Mouse (Mus musculus): ENCODE results near the gene Mrpl38.

Gene Mrpl38

GRCm38 (mm10) chr11:116111067-116111466 lies 27.6 kb downstream of the Mrpl38 start:
- DNase-seq (ENCODE audit: low spot score): no peak

DNA sequence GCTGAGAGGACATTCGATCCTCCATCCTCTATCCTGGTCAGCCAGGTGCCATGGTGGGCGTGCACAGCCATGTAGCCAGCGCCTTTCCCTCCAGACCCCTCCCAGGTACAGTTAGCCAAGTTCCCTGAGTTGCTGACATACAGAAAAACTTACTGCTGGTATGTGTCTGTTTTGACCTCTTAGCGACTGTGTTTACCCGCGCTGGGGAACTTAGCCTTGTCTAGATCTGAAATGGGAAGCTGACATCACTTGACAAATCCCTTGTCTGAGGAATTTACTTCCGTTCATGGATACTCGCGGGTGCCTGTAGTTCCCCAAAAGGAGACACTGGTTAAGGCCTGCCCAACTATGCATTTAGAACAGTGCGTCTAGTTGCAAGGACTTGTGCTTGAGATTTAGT lies 28.1 kb downstream of the Mrpl38 start:
- no peak for DNase-seq (ENCODE audit: low spot score)

DNA sequence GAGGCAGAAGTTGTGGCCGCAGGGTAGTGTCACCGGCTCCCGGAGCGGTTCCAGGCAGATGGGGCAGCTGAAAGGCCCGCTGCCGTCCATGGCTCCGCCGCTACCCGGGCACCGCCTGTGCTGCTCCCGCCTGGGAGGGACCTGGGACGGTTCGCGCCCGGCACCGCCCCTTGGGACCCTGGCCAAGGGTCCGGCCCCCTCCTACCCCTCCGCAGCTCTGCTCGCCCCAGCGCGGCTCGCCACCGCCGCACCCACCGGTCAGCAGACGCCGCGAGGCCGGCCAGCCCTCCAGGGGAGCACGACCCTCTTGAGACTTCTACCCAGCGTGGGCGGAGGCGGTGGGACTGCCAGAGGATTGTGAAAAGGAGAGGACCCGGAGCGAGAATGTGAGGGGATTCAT lies 28.5 kb downstream of the Mrpl38 start:
- no peak for DNase-seq (ENCODE audit: low spot score)

GRCm38 (mm10) chr11:116109441-116110081 lies 29.1 kb downstream of the Mrpl38 start:
- DNase-seq (ENCODE audit: low spot score): peak; percentile 37

- no peak for DNase-seq (ENCODE audit: low spot score)
Measured at GRCm38 (mm10) chr11:116108464-116109137, 30.1 kb downstream of the Mrpl38 start.

DNA sequence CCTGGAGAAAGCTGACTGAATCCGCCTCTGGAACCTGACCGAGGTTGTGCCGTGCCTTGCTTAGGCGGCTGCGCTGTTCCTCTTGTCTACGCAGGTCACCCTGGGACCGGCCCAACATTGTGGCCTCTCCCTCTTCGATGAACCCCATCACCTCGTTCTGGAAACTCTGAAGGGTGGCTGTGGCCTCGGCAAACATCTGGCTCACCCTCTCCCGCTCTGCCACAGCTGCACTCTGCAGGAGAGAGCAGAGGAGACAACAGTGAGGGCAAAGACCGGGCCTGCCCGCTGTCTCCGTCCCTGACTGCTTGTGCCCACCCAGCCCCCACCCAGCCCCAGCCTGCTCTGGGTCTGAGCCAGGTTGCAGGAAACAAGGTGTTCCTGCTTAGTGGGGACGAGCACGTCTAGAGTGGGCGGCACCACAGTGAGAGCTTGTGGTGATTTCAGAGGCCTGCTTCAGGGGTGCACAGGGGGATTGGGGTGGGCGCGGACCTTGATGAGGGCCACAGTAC lies 30.8 kb downstream of the Mrpl38 start:
- DNase-seq (ENCODE audit: low spot score): no peak

- DNase-seq (ENCODE audit: low spot score): peak; percentile 57
Measured at GRCm38 (mm10) chr11:116106963-116107776, 31.5 kb downstream of the Mrpl38 start.

DNA sequence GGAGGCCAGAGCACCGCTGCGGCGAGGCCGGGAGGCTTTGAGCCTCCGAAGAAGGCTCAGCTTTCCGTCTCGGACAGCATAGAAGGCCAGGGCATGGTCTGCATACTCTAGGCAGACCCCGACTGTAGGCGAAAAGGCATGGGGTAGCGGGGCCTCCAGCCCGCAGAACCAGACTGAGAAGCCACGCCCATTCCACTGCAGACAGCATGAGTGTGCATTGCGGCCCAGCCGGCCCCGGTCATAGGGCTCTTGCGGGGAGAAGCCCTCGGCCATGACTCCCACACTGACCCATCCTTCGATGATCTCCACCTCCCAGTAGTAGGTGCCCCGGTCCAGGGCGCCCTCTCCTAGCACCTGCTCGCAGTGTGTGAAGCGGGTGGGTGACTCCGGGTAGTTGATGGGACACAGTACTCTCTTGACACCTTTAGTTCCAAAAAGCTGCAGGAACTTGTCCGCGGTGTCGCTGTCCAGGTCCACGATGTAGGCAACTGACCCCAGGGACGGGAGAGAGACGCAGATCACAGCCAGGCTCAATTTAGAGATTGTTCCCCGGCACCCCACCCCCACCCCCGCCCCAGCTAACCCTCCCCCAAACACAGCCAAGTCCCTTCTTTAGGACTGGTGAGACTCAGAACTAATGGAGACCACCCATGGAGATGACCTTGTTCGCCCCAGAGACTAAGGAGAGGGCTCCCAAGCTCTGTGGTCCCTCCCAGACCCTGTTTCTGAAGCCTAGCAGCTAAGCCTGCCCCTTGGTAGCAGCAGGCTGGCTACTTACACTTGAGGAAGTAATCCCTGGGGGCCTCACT lies 32.3 kb downstream of the Mrpl38 start:
- peak; percentile 57 for DNase-seq (ENCODE audit: low spot score)

- no peak for DNase-seq (ENCODE audit: low spot score)
Measured at GRCm38 (mm10) chr11:116105065-116105464, 33.6 kb downstream of the Mrpl38 start.

GRCm38 (mm10) chr11:116104006-116104646 lies 34.5 kb downstream of the Mrpl38 start:
- peak; percentile 49 for DNase-seq (ENCODE audit: low spot score)

DNA sequence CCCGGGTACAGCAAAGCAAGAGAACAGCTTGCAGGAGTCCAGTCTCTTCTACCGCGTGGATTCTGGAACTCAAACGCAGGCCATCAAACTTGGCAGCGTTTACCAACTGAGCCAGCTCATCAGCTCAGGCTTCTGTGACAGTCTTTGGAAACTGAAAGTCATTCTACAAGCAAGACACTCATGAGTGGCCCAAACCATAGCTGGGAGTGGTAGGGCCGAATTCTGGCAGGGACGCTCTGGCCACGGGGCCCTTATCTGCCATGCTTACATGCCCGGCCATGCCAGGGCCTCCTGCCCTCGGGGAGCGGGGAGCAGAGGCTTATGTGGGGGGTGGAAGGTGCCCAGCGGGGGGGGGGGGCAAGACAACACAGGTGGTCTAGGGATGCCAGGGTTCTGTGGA lies 35.1 kb downstream of the Mrpl38 start:
- DNase-seq (ENCODE audit: low spot score): no peak

GRCm38 (mm10) chr11:116102472-116102871 lies 36.2 kb downstream of the Mrpl38 start:
- DNase-seq (ENCODE audit: low spot score): no peak

DNA sequence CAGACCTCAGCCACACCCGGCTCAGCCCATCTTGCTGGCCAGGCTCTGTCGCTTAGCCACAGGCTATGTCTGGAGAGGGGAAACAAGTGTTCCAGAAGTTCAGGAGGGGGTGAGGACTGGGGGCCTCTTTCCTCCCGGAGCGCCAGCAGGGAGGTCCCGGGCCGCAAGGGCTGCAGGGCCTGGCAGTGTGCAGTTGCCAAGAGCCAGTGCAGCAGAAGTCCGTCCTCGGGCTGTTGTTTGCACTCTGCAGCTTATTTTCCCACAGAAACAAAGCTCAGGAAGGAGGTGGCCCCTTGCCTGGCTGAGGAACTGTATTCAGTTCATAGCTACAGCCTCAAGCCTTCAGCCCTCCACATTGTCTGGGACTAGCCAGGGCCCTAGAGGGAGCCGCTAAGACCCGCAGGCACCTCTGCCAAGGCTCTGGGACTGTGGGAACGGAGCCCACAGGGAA lies 36.7 kb downstream of the Mrpl38 start:
- peak; percentile 28 for DNase-seq (ENCODE audit: low spot score)

DNA sequence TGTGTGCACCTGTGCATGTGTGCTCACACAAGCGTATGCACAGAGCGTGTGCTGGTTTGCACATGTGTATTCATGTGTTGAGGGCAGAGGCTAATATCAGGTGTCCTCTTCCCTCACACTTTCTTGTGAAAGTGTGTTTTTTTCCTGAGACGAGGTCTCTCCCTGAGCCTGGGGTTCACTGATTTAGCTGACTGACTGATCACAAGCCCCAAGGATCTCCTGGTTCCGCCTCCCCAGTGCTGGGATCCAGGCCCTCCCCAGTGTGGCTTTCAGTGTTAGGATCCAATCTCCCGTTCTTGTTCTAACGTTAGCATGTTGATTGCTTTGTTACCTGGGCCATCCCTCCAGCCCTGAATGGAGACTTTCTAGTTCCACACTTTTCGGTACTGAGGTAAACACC lies 37.8 kb downstream of the Mrpl38 start:
- no peak for DNase-seq (ENCODE audit: low spot score)

GRCm38 (mm10) chr11:116100385-116100784 lies 38.3 kb downstream of the Mrpl38 start:
- no peak for DNase-seq (ENCODE audit: low spot score)

GRCm38 (mm10) chr11:116099462-116099861 lies 39.2 kb downstream of the Mrpl38 start:
- no peak for DNase-seq (ENCODE audit: low spot score)

- DNase-seq (ENCODE audit: low spot score): no peak
Measured at GRCm38 (mm10) chr11:116098711-116099460, 39.8 kb downstream of the Mrpl38 start.

DNA sequence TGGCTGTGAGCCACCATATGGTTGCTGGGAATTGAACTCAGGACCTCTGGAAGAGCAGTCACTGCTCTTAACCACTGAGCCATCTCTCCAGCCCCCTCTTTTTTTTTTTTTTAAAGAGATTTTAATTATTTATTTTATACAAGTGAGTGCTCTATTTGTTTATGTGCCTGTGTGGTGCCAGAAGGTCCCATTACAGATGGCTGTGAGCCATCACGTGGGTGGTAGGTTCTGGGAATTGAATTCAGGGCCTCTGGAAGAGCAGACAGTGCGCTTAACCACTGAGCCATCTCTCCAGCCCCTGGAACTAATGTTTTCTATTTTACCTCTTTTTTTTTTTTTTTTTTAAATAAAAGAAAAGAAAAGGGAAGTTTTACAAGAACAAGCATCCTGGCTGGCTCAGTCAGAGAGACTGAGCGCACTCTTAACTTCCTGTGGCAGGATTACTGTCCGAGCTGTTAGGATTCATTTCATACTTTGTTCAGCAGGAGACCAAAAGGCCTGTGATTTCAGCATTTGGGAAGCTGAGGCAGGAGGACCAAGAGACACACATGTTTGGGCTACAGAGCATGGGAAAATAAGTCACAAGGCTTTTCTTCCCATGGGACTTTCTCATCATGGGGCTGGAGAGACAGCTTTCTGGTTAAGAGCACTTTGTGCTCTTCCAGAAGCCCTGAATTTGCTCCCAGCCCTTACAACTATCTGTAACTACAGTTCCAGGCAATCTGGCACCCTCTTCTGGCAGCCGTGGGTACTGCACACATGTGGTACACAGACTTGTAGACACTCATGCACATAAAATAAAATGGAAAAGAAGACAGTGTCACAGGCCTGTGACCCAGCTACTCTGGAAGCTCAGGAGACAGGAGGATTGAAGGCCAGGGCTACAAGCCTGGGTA lies 42.2 kb downstream of the Mrpl38 start:
- DNase-seq (ENCODE audit: low spot score): peak; percentile 61

GRCm38 (mm10) chr11:116095573-116095972 lies 43.1 kb downstream of the Mrpl38 start:
- no peak for DNase-seq (ENCODE audit: low spot score)

Measured in retina, embryonic 14.5 days (tissue).